In the genomic region with DNA sequence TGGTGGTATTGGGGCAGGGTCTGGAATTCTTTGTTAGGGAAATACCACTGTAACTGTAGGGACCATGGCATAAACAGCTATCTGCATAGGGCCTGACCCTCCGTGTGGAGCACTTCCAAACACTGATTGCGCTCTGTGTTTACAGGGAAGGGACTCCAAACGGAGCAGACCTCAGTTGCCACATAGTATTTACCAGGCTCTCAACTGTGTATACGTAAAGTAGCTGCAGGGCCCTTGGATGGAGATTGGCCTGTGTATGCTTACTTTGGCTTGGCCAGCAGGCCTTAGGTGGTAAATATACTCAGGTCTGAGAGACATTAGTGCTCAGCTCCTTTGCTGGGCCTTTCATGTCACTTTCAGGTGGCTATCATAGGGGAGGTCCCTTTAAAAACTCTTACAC, we compare ENCODE assay signal across 21 mouse cellular contexts. TPM values are rescaled to one million over a fixed set of nuclear protein-coding genes. Genes with fewer than 3 reads are reported as not detected.
A peak's percentile ranks its signal among the peaks of the same experiment; 100 is the strongest.
DNase-seq lines count a peak whose midpoint lies in the region; ATAC-seq lines count a peak whose summit lies in the region.
"Had no signal": no experiment of that assay in that cellular context is flagged by ENCODE, and none has a peak within 500 bp of the region (broad histone marks: within the 10 kb centered on the region; RNA-seq: fewer than 3 reads in every experiment).

No protein-coding gene starts in this region.

- no peak for DNase-seq in embryonic facial prominence, embryonic 10.5 days (ENCODE audit: low spot score)
- no peak for DNase-seq in frontal cortex, postnatal 36 days (ENCODE audit: low spot score in 2 of 2)
- no peak for DNase-seq in cerebellum, postnatal 10 days
- DNase-seq: adrenal gland, adult 2 months; cerebellum, adult 11 months; cerebellum, adult 9-11 months; gastrocnemius, postnatal 14 days; heart, adult 11 months; kidney, adult 9 months; layer of hippocampus, adult 9-11 months; thymus, adult 2 months had no signal

- no peaks in the 10 kb centered on the region for H3K36me3 ChIP-seq in liver, embryonic 16.5 days (ENCODE audit: control insufficient read depth, insufficient read depth)
- H3K36me3 ChIP-seq in liver, embryonic 12.5 days: peaks cover 16% of the 10 kb centered on the region
- peaks cover 39% of the 10 kb centered on the region for H3K36me3 ChIP-seq in embryonic facial prominence, embryonic 10.5 days (replicated peaks)
- H3K36me3 ChIP-seq in embryonic facial prominence, embryonic 12.5 days: peaks cover 30% of the 10 kb centered on the region
- peaks cover 33% of the 10 kb centered on the region for H3K36me3 ChIP-seq in limb, embryonic 12.5 days
- H3K36me3 ChIP-seq: neural tube, embryonic 15.5 days had no signal

- no peak overlapping the region for H3K4me3 ChIP-seq in liver, embryonic 16.5 days (ENCODE audit: low read depth, low read length)
- H3K4me3 ChIP-seq in liver, embryonic 12.5 days: no peak overlapping the region
- no peak overlapping the region for H3K4me3 ChIP-seq in embryonic facial prominence, embryonic 10.5 days
- H3K4me3 ChIP-seq in embryonic facial prominence, embryonic 12.5 days: no peak overlapping the region
- H3K4me3 ChIP-seq in limb, embryonic 12.5 days (replicated peaks): no peak overlapping the region
- H3K4me3 ChIP-seq: intestine, embryonic 15.5 days; liver, embryonic 15.5 days; midbrain, embryonic 12.5 days; neural tube, embryonic 15.5 days had no signal

- 55% methylated on average over 4 of the region's 4 CpGs for WGBS in liver, embryonic 16.5 days (ENCODE audit: insufficient replicate concordance)
- WGBS in liver, embryonic 12.5 days (ENCODE audit: insufficient replicate concordance): 70% methylated on average over 4 of the region's 4 CpGs
- WGBS in embryonic facial prominence, embryonic 10.5 days: 86% methylated on average over 4 of the region's 4 CpGs
- 76% methylated on average over 4 of the region's 4 CpGs for WGBS in embryonic facial prominence, embryonic 12.5 days
- WGBS in limb, embryonic 12.5 days: 64% methylated on average over 4 of the region's 4 CpGs

- no peaks in the 10 kb centered on the region for H3K27me3 ChIP-seq in liver, embryonic 16.5 days (ENCODE audit: control insufficient read depth, insufficient read depth, low read depth, low read length)
- no peaks in the 10 kb centered on the region for H3K27me3 ChIP-seq in liver, embryonic 12.5 days (replicated peaks)
- no peaks in the 10 kb centered on the region for H3K27me3 ChIP-seq in embryonic facial prominence, embryonic 10.5 days (replicated peaks; ENCODE audit: low read depth, poor library complexity, severe bottlenecking)
- no peaks in the 10 kb centered on the region for H3K27me3 ChIP-seq in embryonic facial prominence, embryonic 12.5 days
- no peaks in the 10 kb centered on the region for H3K27me3 ChIP-seq in limb, embryonic 12.5 days
- H3K27me3 ChIP-seq: intestine, embryonic 15.5 days; liver, embryonic 15.5 days; midbrain, embryonic 12.5 days; neural tube, embryonic 15.5 days had no signal

- H3K4me1 ChIP-seq in liver, embryonic 16.5 days (ENCODE audit: control insufficient read depth, low read depth, low read length): no peaks in the 10 kb centered on the region
- H3K4me1 ChIP-seq in liver, embryonic 12.5 days: peaks cover 2% of the 10 kb centered on the region; the same call in 1 of the 2 replicates
- H3K4me1 ChIP-seq in embryonic facial prominence, embryonic 10.5 days: peaks cover 60% of the 10 kb centered on the region
- peaks cover 59% of the 10 kb centered on the region for H3K4me1 ChIP-seq in embryonic facial prominence, embryonic 12.5 days
- peaks cover 79% of the 10 kb centered on the region for H3K4me1 ChIP-seq in limb, embryonic 12.5 days (replicated peaks)
- H3K4me1 ChIP-seq: liver, embryonic 15.5 days had no signal

- H3K27ac ChIP-seq in liver, embryonic 16.5 days (ENCODE audit: low read length): no peak overlapping the region
- no peak overlapping the region for H3K27ac ChIP-seq in liver, embryonic 12.5 days
- 0 out of 2 replicates have a peak overlapping the region, but pooled peaks have one; percentile 80 for H3K27ac ChIP-seq in embryonic facial prominence, embryonic 10.5 days (replicated peaks)
- H3K27ac ChIP-seq in embryonic facial prominence, embryonic 12.5 days: peak overlapping the region; percentile 82
- peak overlapping the region; percentile 93 for H3K27ac ChIP-seq in limb, embryonic 12.5 days
- H3K27ac ChIP-seq: intestine, embryonic 15.5 days; liver, embryonic 15.5 days; midbrain, embryonic 12.5 days; neural tube, embryonic 15.5 days; stomach, postnatal 0 days had no signal

- peak; percentile 43; the same call in 1 of the 2 replicates for ATAC-seq in liver, embryonic 16.5 days (ENCODE audit: low read depth)
- ATAC-seq in liver, embryonic 12.5 days: no peak
- ATAC-seq in embryonic facial prominence, embryonic 12.5 days (ENCODE audit: insufficient number of reproducible peaks, insufficient read depth, low FRiP score, low TSS enrichment): no peak
- no peak for ATAC-seq in limb, embryonic 12.5 days (ENCODE audit: insufficient number of reproducible peaks, insufficient read depth, low FRiP score, low TSS enrichment, low read depth)
- ATAC-seq: forebrain, embryonic 14.5 days; intestine, embryonic 15.5 days had no signal

- no peak overlapping the region for H3K4me2 ChIP-seq in liver, embryonic 16.5 days (ENCODE audit: low read depth, low read length)
- H3K4me2 ChIP-seq in liver, embryonic 12.5 days: no peak overlapping the region
- H3K4me2 ChIP-seq in embryonic facial prominence, embryonic 12.5 days (replicated peaks): no peak overlapping the region
- H3K4me2 ChIP-seq in limb, embryonic 12.5 days: no peak overlapping the region
- H3K4me2 ChIP-seq: intestine, embryonic 15.5 days; liver, embryonic 15.5 days; midbrain, embryonic 12.5 days; neural tube, embryonic 15.5 days had no signal

- no peak overlapping the region for H3K9ac ChIP-seq in liver, embryonic 16.5 days (ENCODE audit: low read depth, low read length)
- H3K9ac ChIP-seq in liver, embryonic 12.5 days: no peak overlapping the region
- H3K9ac ChIP-seq in embryonic facial prominence, embryonic 12.5 days: no peak overlapping the region
- H3K9ac ChIP-seq in limb, embryonic 12.5 days (replicated peaks): no peak overlapping the region
- H3K9ac ChIP-seq: intestine, embryonic 15.5 days; liver, embryonic 15.5 days; midbrain, embryonic 12.5 days; neural tube, embryonic 15.5 days had no signal

- H3K9me3 ChIP-seq in liver, embryonic 16.5 days (replicated peaks; ENCODE audit: control insufficient read depth, low read length): no peaks in the 10 kb centered on the region
- H3K9me3 ChIP-seq in liver, embryonic 12.5 days (replicated peaks): no peaks in the 10 kb centered on the region
- peaks cover 4% of the 10 kb centered on the region for H3K9me3 ChIP-seq in embryonic facial prominence, embryonic 10.5 days
- no peaks in the 10 kb centered on the region for H3K9me3 ChIP-seq in embryonic facial prominence, embryonic 12.5 days
- no peaks in the 10 kb centered on the region for H3K9me3 ChIP-seq in limb, embryonic 12.5 days
- H3K9me3 ChIP-seq: intestine, embryonic 15.5 days; liver, embryonic 15.5 days; midbrain, embryonic 12.5 days; neural tube, embryonic 15.5 days had no signal

RNA-seq across cellular contexts. Expression of gene Rasl11b, which starts 7.4 kb away (rescaled TPM):
- polyA plus RNA-seq in liver, embryonic 16.5 days (2015; fragmentation: Nextera tagmentation; extraction: Ambion mirVana): 3.8 and 4.7 TPM in 2 replicates
- polyA plus RNA-seq in liver, embryonic 12.5 days (2016; fragmentation: Nextera tagmentation; extraction: Ambion mirVana): 5.9 and 7.0 TPM in 2 replicates
- polyA plus RNA-seq in embryonic facial prominence, embryonic 10.5 days (2016; fragmentation: Nextera tagmentation; extraction: Ambion mirVana): 46.3 and 58.0 TPM in 2 replicates
- polyA plus RNA-seq in embryonic facial prominence, embryonic 12.5 days (2016; fragmentation: Nextera tagmentation; extraction: Ambion mirVana): 134 and 140 TPM in 2 replicates
- polyA plus RNA-seq in limb, embryonic 12.5 days (2016; fragmentation: Nextera tagmentation; extraction: Ambion mirVana): 156 and 176 TPM in 2 replicates

Comparison
In these comparisons a context has a peak if more than half of its experiments do, and no peak if none do; other contexts are left out.
1. H3K27ac ChIP-seq: peak in embryonic facial prominence, embryonic 10.5 days (single experiment), embryonic facial prominence, embryonic 12.5 days (single experiment) and limb, embryonic 12.5 days (single experiment); none in liver, embryonic 16.5 days (single experiment) and liver, embryonic 12.5 days (single experiment).